Mouse (Mus musculus) heart, adult 2 months (tissue): ENCODE measurements at regions not wholly inside any gene's neighbourhood (a gene's known extent, or its start where the extent isn't known, plus 50 kb on each side); places are given as distances from the start of the nearest gene placed in this dataset.

Source experiments
- CTCF ChIP-seq: fragments of 200-600 bp; IDR thresholded peaks from 2 replicates; pipeline ENCODE4 v1.8.1; 2022; ENCODE audit warnings: antibody characterized with exemption, mild to moderate bottlenecking, moderate library complexity
- POLR2A ChIP-seq: fragments of 200-500 bp; IDR thresholded peaks from 2 replicates; pipeline ENCODE4 v1.6.1; 2011; ENCODE audit warnings: mild to moderate bottlenecking, low read depth, low read length, control low read depth; ENCODE audit not compliant: insufficient read depth

DNA sequence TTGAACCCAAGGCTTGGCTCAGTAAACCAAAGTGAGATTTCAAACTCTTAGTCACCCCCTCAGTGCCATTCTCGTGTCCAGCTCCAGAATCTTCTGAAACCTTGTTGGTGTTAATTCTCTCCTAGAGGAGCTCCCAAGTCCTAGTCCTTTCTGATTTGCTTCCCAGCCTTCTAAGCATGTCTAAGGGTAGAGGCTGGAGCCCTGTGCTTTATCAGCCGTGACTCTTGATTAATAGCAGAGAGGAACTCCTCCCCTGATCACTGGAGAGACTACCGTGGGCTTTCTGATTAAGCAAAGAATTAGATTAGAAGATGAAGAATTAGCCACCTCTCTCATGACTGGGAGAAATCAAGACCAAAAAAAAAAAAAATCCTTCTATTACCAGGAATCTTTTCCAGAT, 111.5 kb upstream of the Rxfp2 start:
- TF ChIP-seq CTCF (no peak), POLR2A (no peak)
